Mouse (Mus musculus): ENCODE data around the gene Rnf144b. TPM values are rescaled to one million over a fixed set of nuclear protein-coding genes. Genes with fewer than 3 reads are reported as not detected.

The Rnf144b gene
- total RNA-seq, 1 experiment from 2014 or later, result 7.6 TPM

DNA sequence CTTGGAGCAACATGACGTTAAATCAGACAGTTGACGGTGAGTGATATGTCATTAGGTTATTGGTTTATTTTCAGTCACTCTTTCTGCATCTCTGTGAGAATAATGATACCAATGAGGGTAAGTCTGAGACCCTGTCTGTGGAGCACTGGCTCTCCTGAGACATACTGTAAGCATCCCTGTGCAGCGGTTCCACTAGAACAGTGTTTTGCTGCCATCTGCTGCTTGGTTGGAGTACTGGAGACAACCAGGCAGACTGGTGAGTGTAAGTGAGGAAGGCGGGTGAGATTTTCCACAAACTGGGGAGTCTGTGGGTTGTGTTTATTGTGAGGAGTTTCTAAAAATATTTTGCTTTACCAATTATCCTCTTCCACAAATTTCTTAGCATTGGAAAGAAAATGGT lies 166.0 kb downstream of the Rnf144b start:
- ATAC-seq (replicated peaks; ENCODE audit: insufficient number of reproducible peaks, low FRiP score, low TSS enrichment, poor library complexity, severe bottlenecking), result peak; percentile 84

DNA sequence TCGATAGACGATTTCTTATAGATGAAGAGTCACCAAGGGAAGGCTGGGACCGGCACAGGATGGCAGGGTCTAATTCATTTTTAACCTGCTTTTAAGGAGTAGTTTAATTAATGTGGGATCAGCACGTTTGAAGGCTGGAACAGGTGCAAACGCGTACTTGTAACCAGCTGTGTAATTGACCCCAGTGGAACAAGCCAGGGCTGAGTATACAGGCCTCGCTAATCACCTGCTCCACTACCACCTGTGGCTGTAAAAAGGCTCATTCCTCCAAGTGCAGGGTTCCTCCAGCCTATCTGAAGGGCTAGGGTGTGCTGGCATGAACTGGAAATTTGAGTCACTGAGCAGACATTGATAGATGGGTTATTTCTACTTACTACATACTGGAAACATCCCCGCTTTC lies 174.0 kb downstream of the Rnf144b start:
- ATAC-seq (replicated peaks; ENCODE audit: insufficient number of reproducible peaks, low FRiP score, low TSS enrichment, poor library complexity, severe bottlenecking), result no peak

Other genes starting within 250 kb of the Rnf144b start
- gene Kif13a, start 192.8 kb upstream of the Rnf144b start, total RNA-seq (2017), result 13.3 to 20.2 TPM (median 18.5 TPM) in 3 replicates
- gene Nhlrc1, start 107.8 kb upstream of the Rnf144b start, total RNA-seq (2017), result 0.38 to 0.68 TPM in 2 of 3 replicates, not detected in the other
- 20.7 to 30.7 TPM (median 23.5 TPM) in 3 replicates for gene Kdm1b, start 79.2 kb upstream of the Rnf144b start, total RNA-seq (2017)
- 1.6 to 3.5 TPM (median 3.3 TPM) in 3 replicates for gene Tpmt, start 77.9 kb upstream of the Rnf144b start, total RNA-seq (2017)
- 301 to 405 TPM (median 364 TPM) in 3 replicates for gene Dek, start 16.5 kb upstream of the Rnf144b start, total RNA-seq (2017)